Mouse (Mus musculus): Measurements from ENCODE around the gene Hid1. TPM values are rescaled to one million over a fixed set of nuclear protein-coding genes. Genes with fewer than 3 reads are reported as not detected.

Hid1 gene
- polyA plus RNA-seq, 1 experiment, result 45.0 TPM

GRCm38 (mm10) chr11:115323354-115323753 is 44.2 kb downstream of the Hid1 start:
- Histone ChIP-seq H3K4me1 (ENCODE audit: control insufficient read depth, insufficient read depth, low read length) (no peaks in the 10 kb centered on the region), H3K4me3 (replicated peaks; ENCODE audit: extremely low read depth, low read depth, low read length) (no peak overlapping the region)
- WGBS, result 13% methylated on average over 32 of the region's 32 CpGs
- TF ChIP-seq POLR2A (IDR thresholded peaks at IDR 0.05; ENCODE audit: borderline replicate concordance, extremely low read depth, low read depth, low read length) (no peak), CTCF (IDR thresholded peaks at IDR 0.05; ENCODE audit: insufficient read depth, low read length) (no peak)
- no peak for DNase-seq

DNA sequence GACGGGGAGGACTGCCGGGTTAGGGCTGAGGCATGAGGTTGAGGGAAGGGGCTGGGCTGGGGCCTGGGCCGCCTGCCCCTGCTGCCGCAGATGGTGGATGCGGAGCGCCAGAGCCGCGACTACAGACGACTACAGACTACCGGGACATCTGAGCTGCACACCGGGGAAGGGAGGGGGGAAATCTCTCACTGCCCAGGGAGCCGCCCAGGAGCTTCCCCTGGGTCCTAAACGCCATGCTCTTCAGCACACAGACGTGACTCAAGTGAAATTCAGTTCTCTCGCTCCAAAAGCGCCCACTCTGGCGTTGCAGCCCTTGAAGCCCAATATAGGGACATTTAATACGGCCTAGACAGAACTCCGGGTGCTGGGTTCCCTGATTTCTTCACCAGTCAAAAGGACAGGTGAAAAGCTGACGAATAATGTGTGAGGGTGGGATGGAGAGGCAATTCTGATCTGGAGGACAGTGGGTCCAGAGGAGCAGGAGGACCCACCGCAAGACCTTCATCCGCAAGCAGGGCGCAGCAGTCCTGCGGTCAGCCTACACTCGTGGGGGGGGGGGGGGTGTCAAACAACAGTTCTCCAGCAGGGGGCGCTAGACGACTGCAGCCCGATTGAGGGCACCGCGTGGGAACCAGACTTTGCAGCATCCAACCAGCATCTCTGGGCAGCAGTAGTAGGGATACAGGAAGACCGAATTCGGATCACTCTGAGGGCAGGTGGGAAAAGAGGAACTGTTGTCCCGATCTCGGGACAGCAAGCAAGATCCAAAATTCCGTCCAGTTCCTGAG is 45.5 kb downstream of the Hid1 start, which contains the start of gene Ush1g:
Ush1g (minus strand) TSS at position 136 of the 788 bp plus-strand sequence.
- WGBS, result 5% methylated on average over 35 of the region's 35 CpGs
- TF ChIP-seq POLR2A (IDR thresholded peaks at IDR 0.05; ENCODE audit: borderline replicate concordance, extremely low read depth, low read depth, low read length), result no peak
- TF ChIP-seq CTCF (IDR thresholded peaks at IDR 0.05; ENCODE audit: insufficient read depth, low read length), result peak; percentile 67
- H3K4me3 ChIP-seq (replicated peaks; ENCODE audit: extremely low read depth, low read depth, low read length), result no peak within 1 kb of the TSS

GRCm38 (mm10) chr11:115319704-115320383 is 47.7 kb downstream of the Hid1 start:
- no peak overlapping the region for H3K4me3 ChIP-seq (replicated peaks; ENCODE audit: extremely low read depth, low read depth, low read length)
- no peak for DNase-seq
- no peak for TF ChIP-seq CTCF (IDR thresholded peaks at IDR 0.05; ENCODE audit: insufficient read depth, low read length)
- no peak for TF ChIP-seq POLR2A (IDR thresholded peaks at IDR 0.05; ENCODE audit: borderline replicate concordance, extremely low read depth, low read depth, low read length)
- H3K4me1 ChIP-seq (ENCODE audit: control insufficient read depth, insufficient read depth, low read length), result no peaks in the 10 kb centered on the region
- WGBS, result 14% methylated on average over 18 of the region's 18 CpGs

More for the DNA sequence above, 45.5 kb downstream of the Hid1 start, which contains the start of gene Ush1g:
- DNase-seq, result peak; percentile 46
- H3K4me1 ChIP-seq (ENCODE audit: control insufficient read depth, insufficient read depth, low read length), result no peaks in the 10 kb centered on the region

- DNase-seq, result no peak
- TF ChIP-seq POLR2A (IDR thresholded peaks at IDR 0.05; ENCODE audit: borderline replicate concordance, extremely low read depth, low read depth, low read length) (no peak), CTCF (IDR thresholded peaks at IDR 0.05; ENCODE audit: insufficient read depth, low read length) (no peak)
- no peaks in the 10 kb centered on the region for H3K4me1 ChIP-seq (ENCODE audit: control insufficient read depth, insufficient read depth, low read length)
- H3K4me3 ChIP-seq (replicated peaks; ENCODE audit: extremely low read depth, low read depth, low read length), result no peak overlapping the region
- WGBS, result 6% methylated on average over 63 of the region's 63 CpGs
Measured at GRCm38 (mm10) chr11:115318245-115319027, 49.1 kb downstream of the Hid1 start.

GRCm38 (mm10) chr11:115317204-115317603 is 50.4 kb downstream of the Hid1 start:
- no peaks in the 10 kb centered on the region for H3K4me1 ChIP-seq (ENCODE audit: control insufficient read depth, insufficient read depth, low read length)
- no peak for TF ChIP-seq CTCF (IDR thresholded peaks at IDR 0.05; ENCODE audit: insufficient read depth, low read length)
- WGBS, result 61% methylated on average over 7 of the region's 7 CpGs
- DNase-seq, result no peak
- no peak overlapping the region for H3K4me3 ChIP-seq (replicated peaks; ENCODE audit: extremely low read depth, low read depth, low read length)

- TF ChIP-seq CTCF (IDR thresholded peaks at IDR 0.05; ENCODE audit: insufficient read depth, low read length) (no peak), POLR2A (IDR thresholded peaks at IDR 0.05; ENCODE audit: borderline replicate concordance, extremely low read depth, low read depth, low read length) (no peak)
- no peak overlapping the region for H3K4me3 ChIP-seq (replicated peaks; ENCODE audit: extremely low read depth, low read depth, low read length)
- DNase-seq, result no peak
- H3K4me1 ChIP-seq (ENCODE audit: control insufficient read depth, insufficient read depth, low read length), result no peaks in the 10 kb centered on the region
- 30% methylated on average over 2 of the region's 2 CpGs for WGBS
Measured at GRCm38 (mm10) chr11:115314249-115314648, 53.3 kb downstream of the Hid1 start.

- DNase-seq, result no peak
- H3K4me1 ChIP-seq (ENCODE audit: control insufficient read depth, insufficient read depth, low read length), result no peaks in the 10 kb centered on the region
- no peak overlapping the region for H3K4me3 ChIP-seq (replicated peaks; ENCODE audit: extremely low read depth, low read depth, low read length)
- WGBS, result 70% methylated on average over 1 of the region's 1 CpGs
- TF ChIP-seq CTCF (IDR thresholded peaks at IDR 0.05; ENCODE audit: insufficient read depth, low read length), result no peak
- TF ChIP-seq POLR2A (IDR thresholded peaks at IDR 0.05; ENCODE audit: borderline replicate concordance, extremely low read depth, low read depth, low read length), result no peak
Measured at GRCm38 (mm10) chr11:115308781-115309180, 58.8 kb downstream of the Hid1 start.

GRCm38 (mm10) chr11:115306863-115307262 is 60.7 kb downstream of the Hid1 start, which contains the start of gene Otop2:
Gene Otop2, plus strand, starts transcription at chr11:115307163.
- no peak for TF ChIP-seq CTCF (IDR thresholded peaks at IDR 0.05; ENCODE audit: insufficient read depth, low read length)
- TF ChIP-seq POLR2A (IDR thresholded peaks at IDR 0.05; ENCODE audit: borderline replicate concordance, extremely low read depth, low read depth, low read length), result no peak
- 44% methylated on average over 8 of the region's 8 CpGs for WGBS
- H3K4me1 ChIP-seq (ENCODE audit: control insufficient read depth, insufficient read depth, low read length), result no peaks in the 10 kb centered on the region
- DNase-seq, result no peak
- H3K4me3 ChIP-seq (replicated peaks; ENCODE audit: extremely low read depth, low read depth, low read length), result no peak within 1 kb of the TSS

- Histone ChIP-seq H3K4me1 (ENCODE audit: control insufficient read depth, insufficient read depth, low read length) (no peaks in the 10 kb centered on the region), H3K4me3 (replicated peaks; ENCODE audit: extremely low read depth, low read depth, low read length) (no peak overlapping the region)
- WGBS, result 34% methylated on average over 8 of the region's 8 CpGs
- DNase-seq, result no peak
- TF ChIP-seq CTCF (IDR thresholded peaks at IDR 0.05; ENCODE audit: insufficient read depth, low read length) (no peak), POLR2A (IDR thresholded peaks at IDR 0.05; ENCODE audit: borderline replicate concordance, extremely low read depth, low read depth, low read length) (no peak)
Measured at GRCm38 (mm10) chr11:115303167-115303566, 64.4 kb downstream of the Hid1 start.

Measured in lung, adult 2 months (tissue).